Mouse (Mus musculus): ENCODE measurements at regions not wholly inside any gene's neighbourhood (a gene's known extent, or its start where the extent isn't known, plus 50 kb on each side); places are given as distances from the start of the nearest gene placed in this dataset.

DNA sequence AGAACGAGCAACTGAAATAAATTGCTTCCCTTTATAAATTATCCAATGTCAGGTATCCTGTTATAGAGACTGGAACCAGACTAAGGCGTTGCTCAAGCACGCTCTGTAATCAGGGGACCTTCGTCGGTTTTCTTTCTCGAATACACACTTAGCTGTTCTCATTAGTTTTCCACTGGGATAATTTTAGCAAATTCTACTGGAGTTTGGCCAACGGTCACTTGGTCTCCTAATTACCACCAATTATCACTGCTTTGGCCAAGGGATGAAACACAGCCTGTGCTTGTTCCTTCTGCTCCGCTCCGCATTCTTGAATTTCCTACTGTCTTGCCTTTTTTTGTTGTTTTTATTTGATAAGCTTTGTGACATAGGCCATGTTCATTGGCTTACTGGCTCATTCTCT lies 191.1 kb upstream of the Topaz1 start:
- ATAC-seq (replicated peaks; ENCODE audit: poor library complexity) = no peak

- no peak for ATAC-seq (replicated peaks; ENCODE audit: poor library complexity)
Measured at GRCm38 (mm10) chr9:122566060-122566459, 181.1 kb upstream of the Topaz1 start.

DNA sequence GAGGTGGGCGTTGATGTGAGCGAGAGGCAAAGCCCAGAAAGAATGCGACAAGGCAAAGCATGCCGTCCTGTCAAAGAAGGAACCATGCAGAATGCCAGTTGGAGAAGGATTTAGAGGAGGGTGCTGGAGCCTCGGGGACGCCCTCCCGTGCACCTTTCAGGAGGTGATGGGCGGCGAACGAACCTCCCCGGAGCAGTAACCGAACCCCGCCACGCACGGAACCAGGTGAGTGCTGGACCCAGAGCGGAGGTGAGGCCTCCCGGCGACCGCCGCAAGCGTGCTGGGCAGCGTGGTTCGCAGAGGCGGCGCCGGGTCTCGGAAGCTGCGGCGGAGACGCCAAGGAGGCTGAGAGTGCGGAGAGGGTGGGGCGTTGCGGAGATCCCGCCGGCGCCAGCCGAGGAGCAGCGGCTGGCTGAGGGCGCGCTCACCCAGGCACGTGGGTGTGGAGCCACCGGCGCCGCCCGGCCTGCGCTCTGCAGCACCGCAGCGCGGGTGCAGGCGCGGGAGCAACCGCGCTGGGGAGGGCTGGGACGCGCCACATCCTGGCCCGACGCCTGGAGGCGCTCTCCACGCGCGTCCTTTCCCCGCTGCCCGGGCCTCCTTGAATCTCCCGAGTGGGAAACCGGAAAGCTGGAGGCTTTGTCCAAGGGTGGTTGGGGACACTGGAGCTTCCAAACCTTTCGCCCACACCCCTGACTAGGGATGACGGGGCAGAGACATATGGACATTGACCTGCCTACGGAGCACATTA lies 178.3 kb upstream of the Topaz1 start:
- no peak for ATAC-seq (replicated peaks; ENCODE audit: poor library complexity)

GRCm38 (mm10) chr9:122569511-122570455 lies 177.4 kb upstream of the Topaz1 start:
- ATAC-seq (replicated peaks; ENCODE audit: poor library complexity) = no peak

DNA sequence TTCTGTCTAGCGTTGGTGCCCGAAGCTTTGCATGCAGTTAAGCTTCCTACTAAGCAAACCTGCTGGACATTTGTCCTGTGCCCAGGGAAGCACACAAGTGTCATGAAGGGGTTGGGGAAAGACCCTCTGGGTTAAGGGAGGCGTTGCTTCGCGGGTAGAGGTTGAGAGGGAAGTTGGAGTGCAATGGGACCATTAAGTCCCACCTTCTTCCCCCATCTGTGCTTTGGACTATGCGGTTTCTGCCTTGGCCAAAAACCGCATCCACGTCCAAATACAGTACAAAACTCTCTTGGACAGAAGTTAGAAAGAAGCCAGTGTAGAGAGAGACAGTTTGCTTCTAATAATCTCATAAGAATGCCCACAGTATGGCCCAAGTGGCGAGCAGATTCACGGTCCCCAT lies 176.1 kb upstream of the Topaz1 start:
- no peak for ATAC-seq (replicated peaks; ENCODE audit: poor library complexity)

DNA sequence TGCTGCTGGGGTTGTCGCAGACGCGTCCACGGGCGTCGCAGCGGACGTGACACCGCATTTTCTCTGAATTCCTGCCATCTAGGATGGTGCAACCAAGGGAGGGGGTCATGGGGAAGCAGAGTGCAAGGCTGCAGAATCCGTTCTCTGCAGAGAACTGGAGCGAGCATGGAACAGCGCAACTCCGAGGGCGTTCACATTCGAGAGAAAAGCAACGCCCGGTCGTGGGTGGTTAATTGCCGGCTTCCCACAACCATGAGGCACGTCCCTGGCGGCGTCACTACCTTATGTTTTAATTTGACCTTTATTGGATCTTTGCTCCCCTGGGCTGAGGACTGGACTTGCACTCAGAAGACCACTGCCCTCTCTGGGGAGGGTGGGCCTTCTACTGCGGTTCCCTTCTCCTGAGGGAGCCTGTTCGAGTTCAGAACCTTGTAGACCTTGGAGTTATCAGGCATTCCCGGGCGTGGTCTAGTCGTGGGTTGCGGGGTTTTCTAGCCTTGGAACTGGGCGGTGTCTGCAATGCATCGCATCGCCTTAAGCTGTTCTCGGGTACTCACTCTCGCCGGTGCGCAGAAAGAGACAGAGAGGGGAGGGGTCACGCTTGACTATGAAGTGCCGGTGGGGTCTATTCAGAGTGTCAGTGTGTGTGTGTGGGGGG lies 175.6 kb upstream of the Topaz1 start:
- peak; percentile 63 for ATAC-seq (replicated peaks; ENCODE audit: poor library complexity)

GRCm38 (mm10) chr9:122572060-122572835 lies 174.9 kb upstream of the Topaz1 start:
- ATAC-seq (replicated peaks; ENCODE audit: poor library complexity) = no peak

DNA sequence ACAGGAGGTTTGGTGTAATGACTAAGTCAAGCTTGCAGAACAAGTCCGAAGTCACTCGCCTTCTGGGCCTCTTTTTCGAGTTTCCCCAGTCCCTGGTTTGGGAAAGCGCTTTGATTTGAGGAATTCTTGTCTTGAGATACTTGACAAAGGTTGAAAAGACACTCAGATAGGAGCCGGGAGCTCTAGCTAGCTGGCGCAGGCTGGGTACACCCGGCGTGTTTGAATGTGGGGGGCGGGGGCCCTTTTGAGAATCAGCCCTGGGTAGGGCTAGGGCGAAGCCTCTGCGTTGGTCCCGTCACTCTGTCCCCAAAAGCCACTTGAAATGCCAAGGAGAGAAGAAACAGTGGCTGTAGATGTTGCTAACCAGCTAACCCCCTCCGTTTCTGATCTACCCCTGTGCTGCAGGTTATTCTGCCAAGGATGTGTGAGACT lies 174.3 kb upstream of the Topaz1 start:
- no peak for ATAC-seq (replicated peaks; ENCODE audit: poor library complexity)

GRCm38 (mm10) chr9:122585228-122585627 lies 161.9 kb upstream of the Topaz1 start:
- no peak for ATAC-seq (replicated peaks; ENCODE audit: poor library complexity)

- ATAC-seq (replicated peaks; ENCODE audit: poor library complexity) = no peak
Measured at GRCm38 (mm10) chr9:122586421-122586820, 160.7 kb upstream of the Topaz1 start.

DNA sequence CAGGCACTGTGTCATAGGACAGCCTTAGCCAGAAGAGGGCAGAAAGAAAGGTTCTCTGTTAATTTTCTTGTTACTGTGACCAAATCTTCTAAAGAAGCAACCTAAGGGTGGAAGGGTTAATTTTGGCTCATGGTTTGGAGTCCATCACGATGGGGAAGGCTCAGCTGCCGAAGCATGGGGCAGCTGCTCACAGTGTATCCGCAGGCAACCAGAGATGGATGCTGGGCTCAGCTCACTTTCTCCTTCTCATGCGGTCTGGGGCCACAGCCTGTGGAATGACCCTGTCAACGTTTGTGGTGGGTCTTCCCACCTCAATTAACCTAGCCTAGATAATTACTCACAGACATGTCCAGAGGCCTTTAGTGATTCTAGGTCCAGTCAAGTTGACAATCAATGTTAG lies 160.2 kb upstream of the Topaz1 start:
- no peak for ATAC-seq (replicated peaks; ENCODE audit: poor library complexity)

DNA sequence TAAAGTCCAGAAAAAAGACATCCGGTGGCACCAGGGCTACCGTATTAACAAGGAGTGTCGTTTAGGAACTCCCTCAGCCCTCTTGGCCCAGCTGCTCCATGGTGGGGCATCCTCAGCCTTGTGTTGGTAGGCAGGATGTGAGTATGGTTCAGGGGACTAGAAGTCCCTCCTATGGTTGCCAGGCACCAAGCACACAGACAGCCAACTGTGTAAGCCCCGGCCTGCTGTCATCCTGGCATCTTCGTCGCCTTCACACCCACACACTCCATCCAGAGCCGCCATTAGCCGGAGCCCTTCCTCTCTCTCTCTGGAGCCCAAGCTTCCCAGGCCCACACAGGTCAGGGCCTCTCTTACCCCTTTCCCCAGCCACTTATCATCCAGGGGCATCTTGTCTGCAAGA lies 158.9 kb upstream of the Topaz1 start:
- ATAC-seq (replicated peaks; ENCODE audit: poor library complexity) = no peak

DNA sequence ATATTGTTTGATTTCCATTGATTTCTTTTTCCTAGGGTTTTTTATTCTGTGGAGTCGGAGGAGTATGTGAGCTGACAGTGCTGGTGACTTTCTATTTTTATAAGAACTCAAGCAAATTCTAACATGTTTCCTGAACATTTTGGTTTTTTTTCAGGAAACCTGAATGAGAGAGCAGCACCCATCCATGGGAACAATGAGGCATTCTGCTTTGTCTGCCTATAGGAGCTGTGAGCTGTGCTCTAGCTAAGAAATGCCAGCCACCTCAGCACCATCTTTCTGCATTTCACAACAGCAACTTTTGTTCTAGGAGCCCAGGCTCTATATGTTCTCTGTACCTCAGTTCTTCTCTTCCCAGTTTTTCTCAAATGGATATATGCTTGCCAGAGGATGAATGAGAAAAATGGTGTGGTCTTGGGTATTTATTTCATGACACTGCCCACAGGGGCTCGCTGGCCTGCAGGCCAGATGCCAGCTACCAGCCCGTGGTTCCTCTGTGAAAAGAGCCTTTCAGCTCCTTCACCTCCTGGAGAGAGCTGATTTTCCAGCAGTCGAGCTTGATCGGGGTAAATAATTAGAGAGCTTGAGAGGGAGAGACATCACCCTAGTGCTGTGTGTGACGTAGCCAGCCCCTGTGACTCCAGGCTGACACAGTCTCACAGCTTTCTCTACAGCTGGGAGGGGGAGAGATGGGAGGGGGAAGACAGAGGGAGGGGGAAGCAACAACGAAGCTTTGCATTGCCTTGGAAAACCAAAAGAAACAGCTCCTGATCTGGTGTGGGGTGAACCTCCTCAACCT lies 154.1 kb upstream of the Topaz1 start:
- ATAC-seq (replicated peaks; ENCODE audit: poor library complexity) = no peak

- ATAC-seq (replicated peaks; ENCODE audit: poor library complexity) = no peak
Measured at GRCm38 (mm10) chr9:122595120-122595943, 151.8 kb upstream of the Topaz1 start.

GRCm38 (mm10) chr9:122603106-122603505 lies 144.0 kb upstream of the Topaz1 start:
- ATAC-seq (replicated peaks; ENCODE audit: poor library complexity) = no peak

GRCm38 (mm10) chr9:122609616-122610015 lies 137.5 kb upstream of the Topaz1 start:
- ATAC-seq (replicated peaks; ENCODE audit: poor library complexity) = no peak

DNA sequence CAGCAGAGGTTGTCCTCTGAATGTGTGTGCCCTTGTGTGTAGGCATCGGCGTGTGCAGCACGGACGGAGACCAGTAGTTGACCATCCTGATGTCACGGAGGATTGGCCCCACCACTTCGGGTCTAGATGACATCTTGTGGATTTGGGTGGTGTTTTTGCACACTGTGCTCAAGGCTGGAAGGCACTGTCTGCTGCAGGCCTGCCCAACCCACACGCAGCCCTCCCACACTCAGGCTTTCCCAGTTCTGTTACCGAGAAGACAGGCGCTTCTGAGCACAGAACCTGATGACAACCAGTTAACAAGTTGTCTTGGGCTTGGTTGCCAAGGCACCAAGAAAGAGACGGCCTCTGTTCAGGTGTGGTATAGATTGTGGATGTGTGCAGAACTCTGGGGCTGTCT lies 136.2 kb upstream of the Topaz1 start:
- no peak for ATAC-seq (replicated peaks; ENCODE audit: poor library complexity)

GRCm38 (mm10) chr9:122614579-122615252 lies 132.4 kb upstream of the Topaz1 start:
- no peak for ATAC-seq (replicated peaks; ENCODE audit: poor library complexity)
